Mouse (Mus musculus) embryo, embryonic 10 days (tissue): ENCODE measurements around the gene Trim26.

Experiments
- DNase-seq: peaks from one replicate; pipeline ENCODE4 v3.0.0-alpha.2; 2015; ENCODE audit warnings: low spot score

The Trim26 gene

GRCm38 (mm10) chr17:36900001-36900400, 63.1 kb downstream of the Trim26 start:
- DNase-seq = no peak

- DNase-seq = no peak
These were observed 63.8 kb downstream of the Trim26 start for GRCm38 (mm10) chr17:36900691-36901090.

DNA sequence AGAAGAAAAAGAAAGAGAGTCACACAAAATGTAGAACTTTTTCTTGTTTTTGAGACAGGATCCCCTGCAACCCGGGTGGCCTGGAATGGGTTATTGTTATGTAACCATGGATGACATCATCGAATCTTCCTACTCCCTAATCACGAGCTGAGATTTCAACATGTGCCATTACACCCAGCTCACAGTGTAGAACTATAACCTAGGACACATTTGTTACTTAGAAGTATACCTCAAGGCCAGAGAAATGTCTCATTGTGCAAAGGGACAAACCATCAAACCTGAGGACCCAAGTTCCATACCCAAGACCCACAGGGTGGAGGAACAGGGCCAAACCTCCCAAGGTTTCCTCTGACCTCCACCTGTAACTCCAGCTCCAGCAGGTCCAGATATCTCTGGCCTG, 66.7 kb downstream of the Trim26 start:
- no peak for DNase-seq

DNA sequence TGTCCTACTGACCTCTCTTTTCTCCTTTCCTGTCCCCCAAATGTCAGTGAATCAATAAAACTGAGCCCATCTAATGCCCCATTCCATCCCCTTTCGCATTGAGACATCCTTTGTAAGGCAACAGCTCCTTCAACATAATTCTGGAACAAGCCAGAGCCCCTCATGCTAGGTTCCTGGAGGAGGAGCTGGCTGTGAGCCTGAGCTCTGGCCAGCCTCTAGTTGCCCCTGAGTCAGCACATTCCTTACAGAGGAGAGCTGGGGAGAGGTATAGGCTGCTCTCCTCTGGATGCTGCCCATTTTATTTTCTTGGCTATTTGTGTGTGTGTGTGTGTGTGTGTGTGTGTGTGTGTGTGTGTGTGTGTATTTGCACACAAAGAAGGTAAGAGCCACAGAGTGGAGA, 71.3 kb downstream of the Trim26 start:
- DNase-seq = peak; percentile 22
